In genomic region chr10:95940046-95940900, GRCm38 (mm10) we compare ENCODE assay signal across 8 mouse cellular contexts. TPM values are rescaled to one million over a fixed set of nuclear protein-coding genes. Genes with fewer than 3 reads are reported as not detected.
DNase-seq lines count a peak whose midpoint lies in the region; ATAC-seq lines count a peak whose summit lies in the region.

Gene Eea1, plus strand, starts transcription at chr10:95940650.

- H3K4me1 ChIP-seq in embryonic facial prominence, embryonic 12.5 days = peaks cover 15% of the 10 kb centered on the region
- H3K4me1 ChIP-seq in limb, embryonic 10.5 days = peaks cover 13% of the 10 kb centered on the region
- peaks cover 15% of the 10 kb centered on the region for H3K4me1 ChIP-seq in midbrain, embryonic 12.5 days

- peak within 1 kb of the TSS; percentile 83 for H3K4me3 ChIP-seq in embryonic facial prominence, embryonic 12.5 days
- H3K4me3 ChIP-seq in limb, embryonic 10.5 days = peak within 1 kb of the TSS; percentile 83
- peak within 1 kb of the TSS; percentile 69 for H3K4me3 ChIP-seq in midbrain, embryonic 12.5 days

- H3K27me3 ChIP-seq in embryonic facial prominence, embryonic 12.5 days = no peaks in the 10 kb centered on the region
- H3K27me3 ChIP-seq in limb, embryonic 10.5 days (ENCODE audit: low read depth, poor library complexity, severe bottlenecking) = no peaks in the 10 kb centered on the region
- H3K27me3 ChIP-seq in midbrain, embryonic 12.5 days = no peaks in the 10 kb centered on the region

- ATAC-seq in embryonic facial prominence, embryonic 12.5 days (ENCODE audit: insufficient number of reproducible peaks, insufficient read depth, low FRiP score, low TSS enrichment) = peak; percentile 97
- ATAC-seq in midbrain, embryonic 12.5 days (ENCODE audit: low FRiP score, low read depth) = peak; percentile 99

- peak; percentile 92 for DNase-seq in 3T3-L1 (ENCODE audit: low read depth, low spot score)
- DNase-seq in adrenal gland, postnatal 36 days = peak; percentile 93 to 97
- DNase-seq in heart, adult 18-20 months = peak; percentile 92 to 95
- peak; percentile 90 for DNase-seq in kidney, adult 18-20 months
- peak; percentile 94 for DNase-seq in limb, embryonic 10.5 days (ENCODE audit: low spot score)
- DNase-seq in skeletal muscle tissue, adult 2 months (ENCODE audit: low read depth, low spot score) = peak; percentile 93

- H3K4me2 ChIP-seq in embryonic facial prominence, embryonic 12.5 days (replicated peaks) = peak within 1 kb of the TSS; percentile 84
- H3K4me2 ChIP-seq in midbrain, embryonic 12.5 days (replicated peaks) = peak within 1 kb of the TSS; percentile 70

- peak within 1 kb of the TSS; percentile 83 for H3K27ac ChIP-seq in embryonic facial prominence, embryonic 12.5 days
- peak within 1 kb of the TSS; percentile 88 for H3K27ac ChIP-seq in limb, embryonic 10.5 days
- H3K27ac ChIP-seq in midbrain, embryonic 12.5 days (replicated peaks) = peak within 1 kb of the TSS; percentile 93

- H3K9ac ChIP-seq in embryonic facial prominence, embryonic 12.5 days = peak within 1 kb of the TSS; percentile 80
- H3K9ac ChIP-seq in midbrain, embryonic 12.5 days (replicated peaks) = peak within 1 kb of the TSS; percentile 81

- under 1% methylated on average over 43 of the region's 59 CpGs for WGBS in embryonic facial prominence, embryonic 12.5 days
- under 1% methylated on average over 59 of the region's 59 CpGs for WGBS in limb, embryonic 10.5 days
- under 1% methylated on average over 54 of the region's 59 CpGs for WGBS in midbrain, embryonic 12.5 days

- no peaks in the 10 kb centered on the region for H3K36me3 ChIP-seq in embryonic facial prominence, embryonic 12.5 days
- H3K36me3 ChIP-seq in limb, embryonic 10.5 days = no peaks in the 10 kb centered on the region
- H3K36me3 ChIP-seq in midbrain, embryonic 12.5 days = no peaks in the 10 kb centered on the region

- no peaks in the 10 kb centered on the region for H3K9me3 ChIP-seq in embryonic facial prominence, embryonic 12.5 days
- H3K9me3 ChIP-seq in limb, embryonic 10.5 days (replicated peaks) = no peaks in the 10 kb centered on the region
- H3K9me3 ChIP-seq in midbrain, embryonic 12.5 days = no peaks in the 10 kb centered on the region

RNA-seq across cellular contexts. Expression of gene Eea1, which starts in this region (rescaled TPM):
- 10 to 100 TPM; 27.0 to 42.1 TPM for total RNA-seq in adrenal gland, postnatal 36 days (2021)
- 15.7 and 16.6 TPM in 2 replicates for polyA plus RNA-seq in embryonic facial prominence, embryonic 12.5 days (2016; fragmentation: Nextera tagmentation; extraction: Ambion mirVana)
- 10 to 100 TPM; 32.7 to 37.2 TPM for total RNA-seq in heart, adult 18-20 months (2021)
- polyA plus RNA-seq in limb, embryonic 10.5 days (2016; fragmentation: Nextera tagmentation; extraction: Ambion mirVana) = 5.1 and 6.1 TPM in 2 replicates
- polyA plus RNA-seq in midbrain, embryonic 12.5 days (2016; fragmentation: Nextera tagmentation; extraction: Ambion mirVana) = 18.9 and 19.5 TPM in 2 replicates

Comparison
In these comparisons a context has a peak if more than half of its experiments do, and no peak if none do; other contexts are left out.
1. Peak in every context shown above with its lines: DNase-seq, ATAC-seq, H3K4me3 ChIP-seq and H3K27ac ChIP-seq.